Mouse (Mus musculus): ENCODE data around the gene Fbxl19. TPM values are rescaled to one million over a fixed set of nuclear protein-coding genes. Genes with fewer than 3 reads are reported as not detected.

Fbxl19 gene
- total RNA-seq, 2 experiments from 2014 or later, result 72.4 to 81.5 TPM

DNA sequence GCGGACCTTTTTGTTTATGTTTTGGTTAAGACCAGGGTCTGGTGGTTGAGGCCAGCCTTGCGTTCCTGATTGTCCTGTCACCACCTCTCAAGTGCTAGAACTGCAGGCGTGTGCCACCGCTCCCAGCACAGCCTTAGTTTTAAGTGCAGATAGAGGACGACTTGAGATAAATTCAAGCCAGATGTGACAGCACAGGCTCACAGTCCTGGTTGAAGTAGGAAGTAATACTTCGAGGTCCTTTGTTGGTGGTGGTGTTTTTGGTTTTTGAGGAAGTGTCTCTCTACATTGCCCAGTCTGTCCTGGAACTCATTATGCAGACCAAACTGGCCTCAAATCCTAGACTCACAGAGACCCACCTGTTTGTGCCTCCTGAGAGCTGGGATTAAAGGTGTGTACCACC, 15.4 kb downstream of the Fbxl19 start:
- Histone ChIP-seq H3K4me3 (no peak overlapping the region), H3K27ac (no peak overlapping the region)
- TF ChIP-seq CTCF (IDR thresholded peaks at IDR 0.05), result no peak
- DNase-seq (ENCODE audit: extremely low spot score in 1 of 2, low spot score in 2 of 2), result no peak
- intact Hi-C loops (cut with DNase I), result no loop called here

DNA sequence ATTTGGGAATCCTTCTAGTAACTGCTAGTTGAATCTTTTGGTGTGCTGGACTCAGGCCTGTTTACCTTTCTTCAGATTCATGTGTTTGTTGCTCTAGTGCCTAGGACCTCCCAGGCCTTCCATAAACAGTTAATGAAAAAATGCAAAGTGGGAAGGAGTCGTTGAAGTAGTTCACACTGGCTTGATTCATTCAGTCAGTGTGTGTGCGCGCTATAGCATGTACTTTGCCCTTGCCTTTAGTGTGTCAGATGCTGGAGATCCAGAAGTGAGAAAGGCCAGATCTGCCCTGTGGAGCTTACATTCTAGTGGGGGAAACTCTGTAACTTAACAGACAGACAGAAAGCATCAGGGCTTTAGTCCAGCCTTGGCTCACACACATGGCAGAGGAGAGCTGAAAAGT, 16.1 kb downstream of the Fbxl19 start:
- no peak for DNase-seq (ENCODE audit: extremely low spot score in 1 of 2, low spot score in 2 of 2)
- intact Hi-C loops (cut with DNase I), result no loop called here
- Histone ChIP-seq H3K27ac (no peak overlapping the region), H3K4me3 (no peak overlapping the region)
- TF ChIP-seq CTCF (IDR thresholded peaks at IDR 0.05), result no peak

- intact Hi-C loops (cut with DNase I), result no loop called here
- DNase-seq (ENCODE audit: extremely low spot score in 1 of 2, low spot score in 2 of 2), result peak; percentile 50 to 72
- TF ChIP-seq CTCF (IDR thresholded peaks at IDR 0.05), result peak; percentile 93
- no peak overlapping the region for H3K27ac ChIP-seq
- no peak overlapping the region for H3K4me3 ChIP-seq
These were observed 16.7 kb downstream of the Fbxl19 start for GRCm38 (mm10) chr7:127761026-127761425.

- no peak overlapping the region for H3K27ac ChIP-seq
- no peak overlapping the region for H3K4me3 ChIP-seq
- intact Hi-C loops (cut with DNase I), result no loop called here
- no peak for TF ChIP-seq CTCF (IDR thresholded peaks at IDR 0.05)
- no peak for DNase-seq (ENCODE audit: extremely low spot score in 1 of 2, low spot score in 2 of 2)
These were observed 19.3 kb downstream of the Fbxl19 start for GRCm38 (mm10) chr7:127763642-127764041.

- no peak overlapping the region for H3K27ac ChIP-seq
- no peak for TF ChIP-seq CTCF (IDR thresholded peaks at IDR 0.05)
- intact Hi-C loops (cut with DNase I), result no loop called here
- H3K4me3 ChIP-seq, result no peak overlapping the region
- DNase-seq (ENCODE audit: extremely low spot score in 1 of 2, low spot score in 2 of 2), result no peak
These were observed 21.4 kb downstream of the Fbxl19 start for GRCm38 (mm10) chr7:127765756-127766155.

DNA sequence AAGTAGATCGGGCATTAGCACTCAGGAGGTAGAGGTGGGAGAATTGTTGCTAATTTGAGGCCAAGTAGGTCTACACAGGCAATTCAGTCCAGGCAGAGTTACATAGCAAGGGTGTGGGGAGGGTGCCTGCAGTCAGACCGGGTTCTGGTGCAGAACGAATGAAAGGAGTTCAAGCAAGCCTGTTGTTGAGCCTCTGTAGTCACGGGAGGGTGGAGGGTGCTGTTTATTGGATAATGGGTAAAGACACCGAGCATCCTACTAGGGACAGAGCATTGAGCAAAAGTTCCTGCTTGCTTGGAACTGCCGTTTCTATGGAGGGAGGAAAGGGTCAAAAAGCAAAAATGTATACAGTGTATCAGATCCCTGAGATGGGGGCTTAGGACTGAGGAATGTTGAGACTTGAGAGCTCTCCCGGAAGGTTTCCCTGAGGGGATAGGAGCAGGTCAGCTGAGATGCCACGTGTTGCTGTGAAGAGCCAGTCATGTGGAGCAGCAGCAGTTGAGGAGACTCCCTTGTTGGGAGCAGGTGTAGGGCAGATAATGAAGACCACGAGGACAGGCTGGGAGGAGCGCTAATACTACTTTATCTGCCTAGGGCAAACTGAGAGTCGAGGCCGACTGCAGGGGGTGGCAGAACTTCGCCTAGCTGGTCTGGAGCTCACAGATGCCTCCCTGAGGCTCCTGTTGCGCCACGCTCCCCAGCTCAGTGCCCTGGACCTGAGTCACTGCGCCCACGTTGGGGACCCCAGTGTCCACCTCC, 22.7 kb downstream of the Fbxl19 start:
- DNase-seq (ENCODE audit: extremely low spot score in 1 of 2, low spot score in 2 of 2), result no peak
- no peak overlapping the region for H3K27ac ChIP-seq
- no peak overlapping the region for H3K4me3 ChIP-seq
- TF ChIP-seq CTCF (IDR thresholded peaks at IDR 0.05), result no peak
- intact Hi-C loops (cut with DNase I), result no loop called here

DNA sequence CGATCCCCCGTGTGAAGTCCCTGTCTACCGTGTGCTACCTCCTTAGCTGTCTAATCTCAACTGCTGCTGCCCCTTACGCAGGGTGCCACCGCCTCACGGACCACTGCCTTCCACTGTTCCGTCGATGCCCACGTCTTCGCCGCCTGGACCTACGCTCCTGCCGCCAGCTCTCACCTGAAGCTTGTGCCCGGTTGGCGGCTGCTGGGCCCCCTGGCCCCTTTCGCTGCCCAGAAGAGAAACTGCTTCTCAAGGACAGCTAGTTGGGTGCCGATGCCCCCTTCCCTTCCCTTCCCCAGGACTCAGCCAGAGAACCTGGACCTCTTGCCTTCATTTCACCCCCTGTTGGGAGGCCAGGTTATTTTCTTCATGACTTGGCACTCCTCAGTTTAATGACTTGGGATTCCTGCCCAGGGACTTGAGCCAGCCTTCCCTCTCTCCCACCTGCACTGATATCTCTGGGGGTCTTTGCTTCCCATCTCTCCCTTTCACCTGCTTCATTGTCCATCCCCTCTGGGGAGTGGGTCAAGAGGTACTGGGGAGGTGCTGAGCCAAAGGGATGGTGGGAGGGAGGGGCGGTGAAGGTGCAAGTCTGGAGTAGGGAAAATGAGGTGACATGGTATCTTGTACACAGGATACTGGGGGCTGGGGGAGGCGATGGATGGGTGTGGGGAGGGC, 23.5 kb downstream of the Fbxl19 start:
- Histone ChIP-seq H3K4me3 (no peak overlapping the region), H3K27ac (no peak overlapping the region)
- intact Hi-C loops (cut with DNase I), result no loop called here
- no peak for TF ChIP-seq CTCF (IDR thresholded peaks at IDR 0.05)
- no peak for DNase-seq (ENCODE audit: extremely low spot score in 1 of 2, low spot score in 2 of 2)

DNA sequence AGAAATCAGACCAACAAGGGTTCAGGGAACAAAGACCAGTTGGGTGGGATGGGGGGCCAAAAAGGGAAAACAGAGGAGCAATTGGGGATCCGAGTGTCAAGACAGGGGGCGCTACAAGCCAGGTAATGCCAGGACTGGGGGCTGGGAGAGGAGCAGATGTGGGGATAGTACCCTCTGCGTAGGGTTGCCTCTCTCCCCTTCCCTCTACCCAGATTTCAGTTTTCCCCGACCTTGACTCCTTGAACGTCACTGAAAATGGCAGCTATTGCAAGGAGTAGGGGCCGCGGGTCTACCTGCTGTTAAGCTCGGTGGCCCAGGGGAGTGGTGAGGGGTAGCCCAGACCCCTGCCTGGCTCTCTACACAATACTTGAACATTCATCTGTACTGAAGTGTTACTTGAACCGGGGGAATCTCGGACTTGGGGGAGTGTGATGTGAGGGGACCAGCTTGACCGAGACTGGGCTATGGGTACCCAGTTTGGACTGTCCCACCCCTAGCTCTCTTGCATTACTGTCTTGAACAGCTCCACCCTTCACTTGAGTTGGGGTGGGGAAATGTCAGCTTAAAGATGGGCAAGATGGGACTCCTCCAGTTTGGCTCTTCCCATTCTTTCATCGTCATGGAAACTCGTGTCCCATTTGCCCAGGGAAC, 24.1 kb downstream of the Fbxl19 start:
- peak; percentile 14 for TF ChIP-seq CTCF (IDR thresholded peaks at IDR 0.05)
- DNase-seq (ENCODE audit: extremely low spot score in 1 of 2, low spot score in 2 of 2), result no peak
- Histone ChIP-seq H3K4me3 (0 out of 2 replicates have a peak overlapping the region, but pooled peaks have one; percentile 16), H3K27ac (peak overlapping the region; percentile 80)
- intact Hi-C loops (cut with DNase I), result no loop called here

- intact Hi-C loops (cut with DNase I), result no loop called here
- no peak for TF ChIP-seq CTCF (IDR thresholded peaks at IDR 0.05)
- H3K27ac ChIP-seq, result peak overlapping the region; percentile 95
- DNase-seq (ENCODE audit: extremely low spot score in 1 of 2, low spot score in 2 of 2), result peak; percentile 95
- peak overlapping the region; percentile 75 for H3K4me3 ChIP-seq
These were observed 24.8 kb downstream of the Fbxl19 start for GRCm38 (mm10) chr7:127768997-127769593.

GRCm38 (mm10) chr7:127769651-127770038, 25.3 kb downstream of the Fbxl19 start, which contains the start of gene Orai3:
Gene Orai3, plus strand, starts transcription at chr7:127769815.
- TF ChIP-seq CTCF (IDR thresholded peaks at IDR 0.05), result no peak; the same call in 1 of the 2 replicates
- peak; percentile 80 to 82 for DNase-seq (ENCODE audit: extremely low spot score in 1 of 2, low spot score in 2 of 2)

GRCm38 (mm10) chr7:127770039-127770905, 25.9 kb downstream of the Fbxl19 start:
- peak overlapping the region; percentile 75 for H3K4me3 ChIP-seq
- no peak for TF ChIP-seq CTCF (IDR thresholded peaks at IDR 0.05)
- no peak for DNase-seq (ENCODE audit: extremely low spot score in 1 of 2, low spot score in 2 of 2)
- H3K27ac ChIP-seq, result peak overlapping the region; percentile 95
- intact Hi-C loops (cut with DNase I), result no loop called here

More at GRCm38 (mm10) chr7:127769651-127770038, 25.3 kb downstream of the Fbxl19 start, which contains the start of gene Orai3:
- intact Hi-C loops (cut with DNase I), result no loop called here
- peak within 1 kb of the TSS; percentile 75 for H3K4me3 ChIP-seq
- peak within 1 kb of the TSS; percentile 95 for H3K27ac ChIP-seq

Data from left cerebral cortex, adult 2 months (tissue).